Mouse (Mus musculus): ENCODE measurements around the gene Gypa. TPM values are rescaled to one million over a fixed set of nuclear protein-coding genes. Genes with fewer than 3 reads are reported as not detected.

The Gypa gene
- total RNA-seq, 2 experiments from 2014 or later = 0.30 TPM; not detected in 1

- DNase-seq = peak in 1 of 2 experiments; percentile 3
These were observed 56.9 kb downstream of the Gypa start for GRCm38 (mm10) chr8:80550436-80550835.

GRCm38 (mm10) chr8:80551303-80551702 lies 57.7 kb downstream of the Gypa start:
- DNase-seq = no peak

GRCm38 (mm10) chr8:80554991-80555390 lies 61.4 kb downstream of the Gypa start:
- DNase-seq = no peak

Other genes with a start within 250 kb of the Gypa start
- gene Frem3, start 117.3 kb downstream of the Gypa start, total RNA-seq (2021) = 1 to 10 TPM; 1.1 to 1.2 TPM
- gene Smarca5, start 245.7 kb downstream of the Gypa start, total RNA-seq (2021) = 10 to 100 TPM; 62.9 to 64.6 TPM

All from layer of hippocampus, postnatal 36 days (tissue).